Mouse (Mus musculus): ENCODE measurements around the gene Tbl2. TPM values are rescaled to one million over a fixed set of nuclear protein-coding genes. Genes with fewer than 3 reads are reported as not detected.

Tbl2 gene
- polyA plus RNA-seq, 1 experiment from 2014 or later, result 23.6 TPM

- H3K4me3 ChIP-seq, result peak overlapping the region; percentile 97
- H3K36me3 ChIP-seq, result peaks cover 13% of the 10 kb centered on the region
- H3K4me2 ChIP-seq (replicated peaks), result peak overlapping the region; percentile 70
- H3K9me3 ChIP-seq, result no peaks in the 10 kb centered on the region
- ATAC-seq (ENCODE audit: low FRiP score, low read depth), result no peak
- no peaks in the 10 kb centered on the region for H3K27me3 ChIP-seq (replicated peaks)
- H3K27ac ChIP-seq, result no peak overlapping the region
- peaks cover 21% of the 10 kb centered on the region for H3K4me1 ChIP-seq
- WGBS, result 67% methylated on average over 2 of the region's 2 CpGs
- H3K9ac ChIP-seq, result peak overlapping the region; percentile 97
Observed at GRCm38 (mm10) chr5:135189281-135190022, 40.0 kb downstream of the Tbl2 start.

GRCm38 (mm10) chr5:135191620-135192019 is 42.2 kb downstream of the Tbl2 start:
- 27% methylated on average over 2 of the region's 2 CpGs for WGBS
- H3K4me1 ChIP-seq, result peaks cover 21% of the 10 kb centered on the region
- H3K27me3 ChIP-seq (replicated peaks), result no peaks in the 10 kb centered on the region
- ATAC-seq (ENCODE audit: low FRiP score, low read depth), result no peak
- no peaks in the 10 kb centered on the region for H3K9me3 ChIP-seq
- no peak overlapping the region for H3K4me3 ChIP-seq
- no peak overlapping the region for H3K4me2 ChIP-seq (replicated peaks)
- H3K9ac ChIP-seq, result no peak overlapping the region
- H3K36me3 ChIP-seq, result peaks cover 24% of the 10 kb centered on the region
- H3K27ac ChIP-seq, result no peak overlapping the region

GRCm38 (mm10) chr5:135192431-135192830 is 43.0 kb downstream of the Tbl2 start:
- H3K9me3 ChIP-seq, result no peaks in the 10 kb centered on the region
- 95% methylated on average over 1 of the region's 1 CpGs for WGBS
- H3K4me3 ChIP-seq, result no peak overlapping the region
- H3K27ac ChIP-seq, result no peak overlapping the region
- no peak overlapping the region for H3K4me2 ChIP-seq (replicated peaks)
- peaks cover 24% of the 10 kb centered on the region for H3K36me3 ChIP-seq
- no peak overlapping the region for H3K9ac ChIP-seq
- peaks cover 21% of the 10 kb centered on the region for H3K4me1 ChIP-seq
- ATAC-seq (ENCODE audit: low FRiP score, low read depth), result no peak
- H3K27me3 ChIP-seq (replicated peaks), result no peaks in the 10 kb centered on the region

- Histone ChIP-seq H3K4me2 (replicated peaks) (no peak overlapping the region), H3K4me3 (no peak overlapping the region), H3K27me3 (replicated peaks) (no peaks in the 10 kb centered on the region), H3K4me1 (peaks cover 4% of the 10 kb centered on the region; the same call in 1 of the 2 replicates), H3K36me3 (peaks cover 39% of the 10 kb centered on the region), H3K9me3 (no peaks in the 10 kb centered on the region), H3K27ac (no peak overlapping the region), H3K9ac (no peak overlapping the region)
- WGBS, result 89% methylated on average over 6 of the region's 6 CpGs
- no peak for ATAC-seq (ENCODE audit: low FRiP score, low read depth)
Observed at GRCm38 (mm10) chr5:135196367-135196766, 46.9 kb downstream of the Tbl2 start.

GRCm38 (mm10) chr5:135202763-135203162 is 53.3 kb downstream of the Tbl2 start:
- 92% methylated on average over 3 of the region's 3 CpGs for WGBS
- no peak for ATAC-seq (ENCODE audit: low FRiP score, low read depth)
- H3K9me3 ChIP-seq, result no peaks in the 10 kb centered on the region
- H3K9ac ChIP-seq, result no peak overlapping the region
- no peaks in the 10 kb centered on the region for H3K27me3 ChIP-seq (replicated peaks)
- H3K36me3 ChIP-seq, result peaks cover 62% of the 10 kb centered on the region
- no peak overlapping the region for H3K4me3 ChIP-seq
- H3K4me2 ChIP-seq (replicated peaks), result no peak overlapping the region
- no peak overlapping the region for H3K27ac ChIP-seq
- no peaks in the 10 kb centered on the region for H3K4me1 ChIP-seq

- H3K9ac ChIP-seq, result no peak overlapping the region
- no peaks in the 10 kb centered on the region for H3K27me3 ChIP-seq (replicated peaks)
- no peaks in the 10 kb centered on the region for H3K9me3 ChIP-seq
- no peak overlapping the region for H3K27ac ChIP-seq
- no peaks in the 10 kb centered on the region for H3K4me1 ChIP-seq
- no peak for ATAC-seq (ENCODE audit: low FRiP score, low read depth)
- WGBS, result 100% methylated on average over 1 of the region's 1 CpGs
- H3K4me2 ChIP-seq (replicated peaks), result no peak overlapping the region
- no peak overlapping the region for H3K4me3 ChIP-seq
- H3K36me3 ChIP-seq, result peaks cover 84% of the 10 kb centered on the region
Observed at GRCm38 (mm10) chr5:135208197-135208596, 58.7 kb downstream of the Tbl2 start.

Small RNA genes within 50 kb of the gene (microRNA-seq; reads per million reads assigned to microRNA genes)
- not detected for gene Gm25315

Other genes with a start within 250 kb of the Tbl2 start
- gene Tmem270, start 242.9 kb upstream of the Tbl2 start, polyA plus RNA-seq (2016; fragmentation: Nextera tagmentation; extraction: Ambion mirVana), result not detected in 2 replicates
- 2.6 and 2.7 TPM in 2 replicates for gene Cldn13, start 234.1 kb upstream of the Tbl2 start, polyA plus RNA-seq (2016; fragmentation: Nextera tagmentation; extraction: Ambion mirVana)
- gene Mettl27, start 217.3 kb upstream of the Tbl2 start, polyA plus RNA-seq (2016; fragmentation: Nextera tagmentation; extraction: Ambion mirVana), result 8.8 and 10.1 TPM in 2 replicates
- gene Cldn4, start 202.7 kb upstream of the Tbl2 start, polyA plus RNA-seq (2016; fragmentation: Nextera tagmentation; extraction: Ambion mirVana), result 2.0 and 2.1 TPM in 2 replicates
- gene Cldn3, start 163.4 kb upstream of the Tbl2 start, polyA plus RNA-seq (2016; fragmentation: Nextera tagmentation; extraction: Ambion mirVana), result 1.7 and 1.9 TPM in 2 replicates
- gene Abhd11, start 140.5 kb upstream of the Tbl2 start, polyA plus RNA-seq (2016; fragmentation: Nextera tagmentation; extraction: Ambion mirVana), result 51.6 and 56.3 TPM in 2 replicates
- gene Stx1a, start 126.2 kb upstream of the Tbl2 start, polyA plus RNA-seq (2016; fragmentation: Nextera tagmentation; extraction: Ambion mirVana), result 41.6 and 54.5 TPM in 2 replicates
- gene Dnajc30, start 85.5 kb upstream of the Tbl2 start, polyA plus RNA-seq (2016; fragmentation: Nextera tagmentation; extraction: Ambion mirVana), result 30.3 and 32.2 TPM in 2 replicates
- 106 and 112 TPM in 2 replicates for gene Bud23, start 84.7 kb upstream of the Tbl2 start, polyA plus RNA-seq (2016; fragmentation: Nextera tagmentation; extraction: Ambion mirVana)
- gene Vps37d, start 71.4 kb upstream of the Tbl2 start, polyA plus RNA-seq (2016; fragmentation: Nextera tagmentation; extraction: Ambion mirVana), result 37.0 and 37.8 TPM in 2 replicates
- gene Mlxipl, start 59.8 kb upstream of the Tbl2 start, polyA plus RNA-seq (2016; fragmentation: Nextera tagmentation; extraction: Ambion mirVana), result 0.58 and 0.66 TPM in 2 replicates
- gene Bcl7b, start 18.6 kb downstream of the Tbl2 start, polyA plus RNA-seq (2016; fragmentation: Nextera tagmentation; extraction: Ambion mirVana), result 50.1 and 50.2 TPM in 2 replicates
- gene Baz1b, start 37.6 kb downstream of the Tbl2 start, polyA plus RNA-seq (2016; fragmentation: Nextera tagmentation; extraction: Ambion mirVana), result 54.7 and 58.6 TPM in 2 replicates
- gene Fzd9, start 101.6 kb downstream of the Tbl2 start, polyA plus RNA-seq (2016; fragmentation: Nextera tagmentation; extraction: Ambion mirVana), result 11.9 and 14.5 TPM in 2 replicates
- 0.32 TPM in 1 of 2 replicates, not detected in the other for gene Fkbp6, start 200.4 kb downstream of the Tbl2 start, polyA plus RNA-seq (2016; fragmentation: Nextera tagmentation; extraction: Ambion mirVana)
- gene Trim50, start 203.6 kb downstream of the Tbl2 start, polyA plus RNA-seq (2016; fragmentation: Nextera tagmentation; extraction: Ambion mirVana), result not detected in 2 replicates
- gene Nsun5, start 220.3 kb downstream of the Tbl2 start, polyA plus RNA-seq (2016; fragmentation: Nextera tagmentation; extraction: Ambion mirVana), result 34.5 and 36.3 TPM in 2 replicates
- gene Pom121, start 244.9 kb downstream of the Tbl2 start, polyA plus RNA-seq (2016; fragmentation: Nextera tagmentation; extraction: Ambion mirVana), result 16.5 and 17.0 TPM in 2 replicates

Measured in neural tube, embryonic 12.5 days (tissue).